Mouse (Mus musculus): Measurements from ENCODE around the gene Abl1.

DNA sequence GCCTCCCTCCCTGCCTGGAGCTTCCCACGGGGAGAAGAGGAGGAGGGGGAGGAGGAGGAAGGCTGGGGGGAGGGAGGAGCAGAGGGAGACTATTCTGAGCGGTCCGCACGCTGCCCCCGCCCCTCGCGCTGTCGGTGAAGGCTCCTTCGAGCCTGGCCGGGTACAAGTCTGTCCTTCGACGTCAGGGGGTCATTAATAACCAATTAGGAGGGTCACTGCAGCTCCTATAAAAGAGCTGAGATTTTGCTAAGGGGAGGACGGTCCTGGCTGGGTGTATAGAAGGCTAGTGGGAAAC is 48.8 kb upstream of the Abl1 start:
- TF ChIP-seq EP300 (IDR thresholded peaks at IDR 0.05; ENCODE audit: low read depth) (no peak), CTCF (IDR thresholded peaks at IDR 0.05; ENCODE audit: low read depth) (no peak)
